Mouse (Mus musculus) MEL (cell line): Measurements from ENCODE around the gene Vwce. TPM values are rescaled to one million over a fixed set of nuclear protein-coding genes. Genes with fewer than 3 reads are reported as not detected.

Source experiments
- DNase-seq: peaks from one replicate; pipeline ENCODE4 v3.0.0; 2011; ENCODE audit warnings: low read depth, low spot score
- H3K27ac ChIP-seq: 2 replicates; pipeline ENCODE4 v1.5.1; 2012; ENCODE audit warnings: low read depth, mild to moderate bottlenecking, control low read depth, low read length, moderate library complexity; ENCODE audit not compliant: control insufficient read depth
- H3K27me3 ChIP-seq, 2 experiments: fragments of 150-350 bp in 1 of 2; sonication (generic) in 1 of 2; 2 replicates each; pipeline ENCODE4 v1.6.1; 2012; ENCODE audit warnings: low read length in 2 of 2, mild to moderate bottlenecking in 2 of 2, improper control_type of control experiment in 1 of 2, moderate library complexity in 1 of 2; ENCODE audit not compliant: insufficient read depth in 2 of 2, control insufficient read depth in 1 of 2
- H3K36me3 ChIP-seq, 2 experiments: 2 replicates each; pipeline ENCODE4 v1.6.1; 2012 to 2014; ENCODE audit warnings: low read length in 2 of 2, improper control_type of control experiment in 1 of 2, inconsistent platforms in 1 of 2, mild to moderate bottlenecking in 1 of 2; ENCODE audit not compliant: insufficient read depth in 2 of 2, control insufficient read depth in 1 of 2
- H3K4me1 ChIP-seq, 2 experiments: fragments of 150-350 bp in 1 of 2; sonication (generic) in 1 of 2; 2 replicates each; pipeline ENCODE4 v1.6.1; 2012; ENCODE audit warnings: low read length in 2 of 2, improper control_type of control experiment in 1 of 2, mild to moderate bottlenecking in 1 of 2; ENCODE audit not compliant: insufficient read depth in 2 of 2, control insufficient read depth in 1 of 2
- H3K4me3 ChIP-seq, 2 experiments: fragments of 150-350 bp in 1 of 2; sonication (generic) in 1 of 2; 2 replicates each; pipeline ENCODE4 v1.5.1; 2012; ENCODE audit warnings: low read depth in 2 of 2, low read length in 2 of 2, mild to moderate bottlenecking in 2 of 2, moderate library complexity in 2 of 2, control low read depth in 1 of 2, improper control_type of control experiment in 1 of 2; ENCODE audit not compliant: control insufficient read depth in 1 of 2, insufficient read depth in 1 of 2
- H3K79me2 ChIP-seq: 2 replicates; pipeline ENCODE4 v1.6.1; 2012; ENCODE audit warnings: mild to moderate bottlenecking, low read length, moderate library complexity; ENCODE audit not compliant: control insufficient read depth, poor library complexity, insufficient read depth
- H3K9ac ChIP-seq: 2 replicates; pipeline ENCODE4 v1.6.1; 2012; ENCODE audit warnings: low read depth, mild to moderate bottlenecking, control low read depth, low read length, moderate library complexity; ENCODE audit not compliant: control insufficient read depth, poor library complexity, severe bottlenecking
- H3K9me3 ChIP-seq: fragments of 150-350 bp; sonication (generic); replicated peaks from 2 replicates; pipeline ENCODE4 v1.6.1; 2012; ENCODE audit warnings: mild to moderate bottlenecking, low read length, improper control_type of control experiment, moderate library complexity; ENCODE audit not compliant: insufficient read depth
- ELF1 ChIP-seq: IDR thresholded peaks from 2 replicates; pipeline ENCODE4 v1.6.1; 2014; ENCODE audit warnings: low read depth, mild to moderate bottlenecking, inconsistent platforms, low read length, improper control_type of control experiment, moderate library complexity
- EP300 ChIP-seq, 2 experiments: IDR thresholded peaks; 2 replicates each; pipeline ENCODE4 v1.6.1; 2011; ENCODE audit warnings: improper control_type of control experiment in 2 of 2, low read length in 2 of 2, low read depth in 1 of 2, mild to moderate bottlenecking in 1 of 2
- HCFC1 ChIP-seq: IDR thresholded peaks from 2 replicates; pipeline ENCODE4 v1.6.1; 2012; ENCODE audit warnings: low read depth, mild to moderate bottlenecking, inconsistent platforms, low read length, improper control_type of control experiment, moderate library complexity
- JUND ChIP-seq: IDR thresholded peaks from 2 replicates; pipeline ENCODE4 v1.6.1; 2011; ENCODE audit warnings: low read depth, mild to moderate bottlenecking, improper control_type of control experiment, low read length
- KAT2A ChIP-seq: conservative IDR thresholded peaks from 2 replicates; pipeline ENCODE4 v1.6.1; 2012; ENCODE audit warnings: low read depth, low read length, improper control_type of control experiment, inconsistent platforms
- MAFK ChIP-seq: IDR thresholded peaks from 2 replicates; pipeline ENCODE4 v1.6.1; 2011; ENCODE audit warnings: low read depth, mild to moderate bottlenecking, low read length, improper control_type of control experiment, borderline replicate concordance
- MYC ChIP-seq: IDR thresholded peaks from 2 replicates; pipeline ENCODE4 v1.6.1; 2011; ENCODE audit warnings: low read depth, mild to moderate bottlenecking, low read length, improper control_type of control experiment, moderate library complexity
- NELFE ChIP-seq: IDR thresholded peaks from 2 replicates; pipeline ENCODE4 v1.6.1; 2011; ENCODE audit warnings: low read depth, low read length, improper control_type of control experiment
- RAD21 ChIP-seq: IDR thresholded peaks from 2 replicates; pipeline ENCODE4 v1.6.1; 2011; ENCODE audit warnings: mild to moderate bottlenecking, low read depth, low read length, improper control_type of control experiment
- SMC3 ChIP-seq: IDR thresholded peaks from 2 replicates; pipeline ENCODE4 v1.6.1; 2011; ENCODE audit warnings: low read depth, low read length, improper control_type of control experiment
- TCF12 ChIP-seq: IDR thresholded peaks from 2 replicates; pipeline ENCODE4 v1.6.1; 2014; ENCODE audit warnings: low read depth, mild to moderate bottlenecking, inconsistent platforms, low read length, improper control_type of control experiment, moderate library complexity
- ZC3H11A ChIP-seq: IDR thresholded peaks from 2 replicates; pipeline ENCODE4 v1.6.1; 2012; ENCODE audit warnings: low read depth, mild to moderate bottlenecking, inconsistent platforms, low read length, improper control_type of control experiment
- polyA plus RNA-seq, 2 experiments: library from polyadenylated mRNA; stranded (reverse) in 1 of 2; unstranded in 1 of 2; fragments of >175 nt in 1 of 2; fragments of >200 nt in 1 of 2; gene quantifications; 2 replicates each; pipeline versions ENCODE4 v1.2.1 to v1.2.4; 2012; ENCODE audit warnings: low replicate concordance in 2 of 2, low read depth in 1 of 2; ENCODE audit not compliant: insufficient read length in 2 of 2, insufficient read depth in 1 of 2, missing spikeins in 1 of 2
- total RNA-seq: library from RNA; depleted of rRNA; stranded (reverse); fragments of 300-350 nt; gene quantifications from 2 replicates; pipeline ENCODE4 v1.2.3, GENCODE M21; 2012

Gene Vwce
- total and polyA plus RNA-seq, 3 experiments = 0.04 to 666 (median 1.8) TPM

DNA sequence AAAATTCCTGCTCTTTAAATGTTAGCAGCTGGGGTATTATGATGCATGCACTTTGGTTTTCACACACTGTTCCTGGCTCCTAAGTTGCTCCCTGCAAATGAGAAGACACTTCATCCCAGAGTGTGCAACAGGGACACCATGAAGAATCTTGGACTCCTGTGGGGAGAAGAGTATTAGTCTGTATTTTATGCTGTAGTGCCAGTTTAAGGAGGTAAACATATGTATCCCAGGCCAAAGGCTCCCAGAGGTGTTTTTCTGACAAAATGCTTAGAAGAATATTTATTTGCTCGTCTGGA lies 44.7 kb downstream of the Vwce start:
- TF ChIP-seq MYC = no peak
- TF ChIP-seq JUND = no peak
- no peak for TF ChIP-seq EP300 (IDR thresholded peaks at IDR 0.05; ENCODE audit: low read depth in 1 of 2, low read length in 2 of 2)
- TF ChIP-seq KAT2A = no peak
- no peak for TF ChIP-seq MAFK

DNA sequence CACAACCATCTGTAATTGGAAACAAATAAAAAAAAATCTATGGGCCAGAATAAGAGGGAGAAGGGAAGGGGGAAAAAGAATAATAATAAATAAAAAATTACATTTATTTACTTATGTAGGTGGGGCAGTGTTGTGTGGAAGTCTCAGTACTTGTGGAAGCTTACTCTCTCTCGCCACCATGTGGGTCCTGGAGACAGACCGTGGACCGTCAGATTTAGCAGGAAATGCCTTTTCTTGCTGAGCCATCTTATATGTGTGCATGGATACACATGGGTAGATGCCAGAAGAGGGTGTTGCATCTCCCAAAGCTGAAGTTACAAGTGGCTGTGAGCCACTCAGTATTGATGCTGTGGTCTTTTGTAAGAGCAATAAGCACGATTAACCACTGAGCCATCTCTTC lies 47.6 kb downstream of the Vwce start:
- H3K27me3 ChIP-seq = peaks cover 18 to 20% of the 10 kb centered on the region in 2 experiments
- peaks cover 0 to 9% of the 10 kb centered on the region in 2 experiments; a peak in 2 of 4 replicates for H3K36me3 ChIP-seq
- H3K79me2 ChIP-seq = no peaks in the 10 kb centered on the region
- peaks cover 0 to 10% of the 10 kb centered on the region in 2 experiments; a peak in 2 of 4 replicates for H3K4me1 ChIP-seq
- no peak overlapping the region for H3K27ac ChIP-seq
- no peak for TF ChIP-seq KAT2A
- no peak for TF ChIP-seq ELF1
- TF ChIP-seq SMC3 = 0 out of 2 replicates have a peak, but pooled peaks have one; percentile 5
- TF ChIP-seq JUND = no peak
- TF ChIP-seq RAD21 = peak; percentile 4; the same call in 1 of the 2 replicates
- TF ChIP-seq ZC3H11A = no peak
- no peak for TF ChIP-seq TCF12
- TF ChIP-seq HCFC1 = no peak
- H3K9ac ChIP-seq = no peak overlapping the region
- peak; percentile 32 for DNase-seq
- no peaks in the 10 kb centered on the region for H3K9me3 ChIP-seq
- no peak overlapping the region for H3K4me3 ChIP-seq

More for the DNA sequence above, 44.7 kb downstream of the Vwce start:
- Histone ChIP-seq H3K9me3 (no peaks in the 10 kb centered on the region), H3K4me1 (peaks cover 0 to 10% of the 10 kb centered on the region in 2 experiments; a peak in 2 of 4 replicates), H3K9ac (no peak overlapping the region), H3K36me3 (peaks cover 0 to 9% of the 10 kb centered on the region in 2 experiments; a peak in 2 of 4 replicates), H3K27me3 (peaks cover 10 to 16% of the 10 kb centered on the region in 2 experiments), H3K79me2 (no peaks in the 10 kb centered on the region), H3K4me3 (no peak overlapping the region), H3K27ac (no peak overlapping the region)
- DNase-seq = no peak

DNA sequence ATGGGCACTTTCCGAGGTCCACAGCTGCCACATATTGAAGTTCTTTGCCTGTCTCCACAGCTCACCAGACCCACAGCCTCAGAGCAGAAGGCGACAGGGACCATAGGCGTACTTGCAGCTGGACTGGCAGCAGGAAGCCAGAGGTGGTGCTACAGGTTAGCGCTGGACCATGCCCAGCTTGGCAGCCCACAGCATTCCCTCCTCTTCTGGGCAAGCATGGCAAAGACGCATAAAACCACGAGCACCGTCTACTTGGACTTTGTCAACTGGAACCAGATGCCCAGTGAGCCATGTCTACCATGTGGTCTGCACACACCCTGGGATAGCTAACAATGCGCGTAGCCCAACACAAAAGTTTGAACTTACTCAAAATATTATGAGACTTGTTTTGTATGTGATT lies 51.1 kb downstream of the Vwce start:
- peaks cover 0 to 11% of the 10 kb centered on the region in 2 experiments; a peak in 3 of 4 replicates for H3K4me1 ChIP-seq

More for the DNA sequence above, 51.1 kb downstream of the Vwce start:
- no peak overlapping the region for H3K4me3 ChIP-seq
- no peak overlapping the region for H3K27ac ChIP-seq
- no peak for TF ChIP-seq NELFE
- no peak overlapping the region for H3K9ac ChIP-seq
- H3K36me3 ChIP-seq = peaks cover 0 to 10% of the 10 kb centered on the region in 2 experiments; a peak in 2 of 4 replicates
- DNase-seq = no peak
- peaks cover 14% of the 10 kb centered on the region for H3K79me2 ChIP-seq
- peaks cover 18 to 20% of the 10 kb centered on the region in 2 experiments for H3K27me3 ChIP-seq
- H3K9me3 ChIP-seq = no peaks in the 10 kb centered on the region
